Mouse (Mus musculus) spleen, postnatal 36 days (tissue): ENCODE measurements around the gene Msx2.

Source experiments
- DNase-seq, 2 experiments: peaks; one replicate each; pipeline ENCODE4 v3.0.0; 2022; ENCODE audit warnings: low spot score in 2 of 2, mixed read lengths in 1 of 2

Msx2 gene

DNA sequence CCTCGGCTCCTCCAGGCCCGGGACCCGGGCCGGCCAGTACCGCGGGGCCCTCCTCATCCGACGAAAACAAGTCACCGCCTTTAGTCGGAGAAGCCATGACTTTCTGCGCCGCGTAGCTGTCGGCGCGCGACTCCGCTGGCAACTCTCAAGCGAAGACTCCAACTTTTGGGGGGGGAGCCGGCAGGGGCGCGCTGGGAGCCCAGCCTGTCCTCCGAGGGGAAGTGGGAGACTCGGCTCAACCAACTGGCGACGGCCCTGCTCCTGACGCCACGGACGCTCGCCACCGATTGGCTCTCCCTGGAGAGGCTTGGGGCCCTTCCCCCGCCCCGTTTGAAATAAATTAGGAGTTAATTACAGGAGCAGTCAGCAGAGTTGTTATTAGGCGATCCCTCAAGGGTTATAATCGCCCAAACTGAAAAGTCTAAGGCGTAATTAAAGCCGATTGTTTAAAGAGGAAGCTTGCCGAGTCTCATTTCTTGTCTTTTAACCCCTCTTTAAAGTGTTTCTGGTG is at the start of gene Msx2:
Msx2 (minus strand) TSS at position 461 of the 511 bp plus-strand sequence.
- no peak for DNase-seq

DNA sequence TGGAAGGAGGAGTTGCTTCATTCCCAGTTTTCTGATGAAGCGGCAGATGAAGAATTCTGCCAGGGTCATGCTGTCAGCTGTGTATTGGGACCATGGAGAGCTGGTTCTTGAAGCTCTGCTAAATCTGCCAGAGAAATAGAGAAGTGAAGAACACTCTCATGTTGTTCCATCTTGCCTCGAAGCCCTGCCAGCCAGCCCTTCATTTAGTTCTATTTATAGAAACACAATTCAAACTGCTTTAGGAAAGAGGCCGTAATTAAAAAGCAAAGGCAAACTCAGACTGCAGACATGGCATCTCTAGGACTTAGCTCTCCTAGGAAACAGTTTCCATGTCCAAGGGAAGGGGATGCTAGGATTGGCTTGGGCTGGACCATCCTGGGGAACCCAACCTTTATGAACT is 48.6 kb upstream of the Msx2 start:
- DNase-seq = no peak

DNA sequence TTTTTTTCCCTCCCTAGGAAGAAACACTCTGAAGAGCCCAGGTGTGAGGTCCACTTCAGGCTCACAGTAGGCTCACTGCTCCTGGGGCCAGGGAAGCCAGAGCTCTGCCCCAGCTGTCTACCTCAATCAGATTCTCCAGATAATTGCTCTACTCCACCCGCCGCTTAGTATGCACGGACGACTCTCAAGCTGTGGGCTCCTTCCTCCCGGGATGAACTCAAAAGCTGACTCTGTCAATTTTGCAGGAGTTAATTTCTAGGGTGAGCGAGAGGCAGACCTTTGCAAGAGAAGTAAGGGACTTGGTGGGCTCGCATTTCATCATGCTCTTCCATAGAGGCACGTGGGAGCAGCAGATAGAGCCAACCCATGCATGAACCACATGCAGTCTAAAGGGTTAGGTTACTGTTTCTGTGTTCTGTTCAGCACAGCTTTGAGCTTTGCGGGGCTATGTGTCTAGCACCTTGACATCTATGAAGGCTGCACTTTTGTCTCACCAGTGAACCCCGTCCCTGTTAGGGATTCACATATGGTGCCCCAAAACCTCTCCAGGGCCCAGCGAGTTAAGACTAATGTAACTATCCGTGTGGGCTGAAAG is 47.6 kb upstream of the Msx2 start:
- no peak for DNase-seq

DNA sequence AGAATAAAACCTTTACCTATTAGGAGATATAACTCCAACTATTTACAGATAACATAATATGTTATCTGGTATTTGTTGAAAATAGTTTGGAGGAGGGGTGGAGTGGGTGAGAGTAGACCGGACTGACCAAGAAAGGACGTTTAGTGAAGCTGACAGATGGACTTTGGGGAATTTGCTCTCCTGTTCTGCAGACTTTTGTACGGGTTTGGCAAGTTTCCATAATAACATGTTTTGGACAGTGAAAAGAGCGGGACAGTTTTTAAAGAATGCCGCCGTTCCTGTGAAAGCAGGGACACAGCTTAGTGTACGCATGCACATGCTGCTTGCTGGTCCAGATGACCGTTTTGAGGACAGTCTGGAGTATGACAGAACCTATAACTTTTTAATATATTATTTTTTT is 46.9 kb upstream of the Msx2 start:
- no peak for DNase-seq

DNA sequence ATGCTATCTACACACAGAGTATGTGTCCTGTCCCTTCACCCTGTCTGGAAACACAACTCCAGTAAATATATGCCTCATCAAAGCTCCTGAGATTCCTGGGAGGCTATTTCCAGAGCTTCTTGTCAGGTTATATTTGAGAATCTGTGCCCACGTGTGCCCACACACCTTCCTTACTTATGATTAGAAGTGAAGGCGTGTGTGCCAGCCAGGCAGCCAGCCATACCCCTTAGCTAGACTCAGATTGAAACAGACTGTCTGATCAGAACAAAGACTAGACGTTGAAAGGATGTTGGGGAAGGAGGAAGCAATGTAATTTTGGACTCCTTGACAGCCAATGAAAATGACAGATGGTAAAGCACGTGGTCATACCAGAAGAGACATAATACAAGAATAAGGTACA is 45.4 kb upstream of the Msx2 start:
- no peak for DNase-seq

DNA sequence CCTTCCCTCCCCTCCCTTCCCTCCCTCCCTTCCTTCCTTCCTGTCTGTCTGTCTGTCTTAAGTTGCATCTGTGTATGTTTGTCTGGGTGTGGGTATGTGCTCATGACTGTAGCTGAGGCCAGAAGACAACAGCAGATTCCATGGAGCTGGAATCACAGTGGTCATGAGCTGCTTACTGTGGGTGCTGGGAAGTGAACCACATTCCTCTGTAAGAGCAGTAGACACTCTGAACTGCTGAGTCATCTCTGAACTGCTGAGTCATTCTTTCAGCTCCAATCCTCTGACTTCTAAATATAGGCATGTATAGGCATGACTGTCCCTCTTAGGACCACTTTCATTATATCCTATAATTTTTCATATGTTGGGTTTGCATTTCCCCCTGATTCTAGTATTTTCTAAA is 41.7 kb upstream of the Msx2 start:
- no peak for DNase-seq

DNA sequence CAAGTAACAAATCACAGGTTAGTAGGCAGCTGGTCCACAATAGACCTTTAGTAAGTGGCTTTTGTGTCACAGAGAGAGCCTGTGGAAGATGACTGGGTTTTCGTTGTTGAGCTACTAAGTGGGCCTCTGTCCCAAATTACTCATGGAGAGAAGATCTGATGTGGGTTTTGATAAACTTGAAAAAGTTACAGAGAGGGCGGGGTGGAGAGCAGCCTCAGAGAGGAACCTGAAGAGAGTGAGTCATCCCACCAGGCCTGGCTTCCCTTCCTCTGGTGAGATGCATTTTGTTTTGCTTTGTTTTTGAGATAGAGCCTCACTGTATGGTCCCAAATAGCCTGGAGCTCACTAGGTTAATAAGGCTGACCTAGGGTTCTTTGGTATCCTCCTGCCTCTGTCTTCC is 38.5 kb upstream of the Msx2 start:
- DNase-seq = no peak

DNA sequence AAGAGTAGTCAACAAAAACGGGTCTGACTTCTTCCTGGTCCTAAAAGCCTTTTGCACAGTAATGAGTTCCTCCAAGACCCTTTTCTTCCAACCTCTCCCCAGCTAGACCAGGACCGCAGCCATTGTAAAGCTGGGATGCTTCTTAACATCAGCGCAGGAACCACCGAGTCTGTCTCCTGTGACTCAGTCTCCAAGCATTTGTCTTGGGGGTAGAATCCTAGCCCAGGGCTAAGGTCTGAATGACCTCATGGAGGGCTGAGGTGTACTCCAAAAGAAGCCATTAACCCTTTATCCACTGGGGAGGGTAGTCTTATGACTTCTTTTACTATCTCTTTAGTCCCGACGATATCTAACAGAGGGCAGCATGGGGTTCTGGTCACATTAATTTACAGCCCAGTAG is 29.5 kb upstream of the Msx2 start:
- no peak for DNase-seq

DNA sequence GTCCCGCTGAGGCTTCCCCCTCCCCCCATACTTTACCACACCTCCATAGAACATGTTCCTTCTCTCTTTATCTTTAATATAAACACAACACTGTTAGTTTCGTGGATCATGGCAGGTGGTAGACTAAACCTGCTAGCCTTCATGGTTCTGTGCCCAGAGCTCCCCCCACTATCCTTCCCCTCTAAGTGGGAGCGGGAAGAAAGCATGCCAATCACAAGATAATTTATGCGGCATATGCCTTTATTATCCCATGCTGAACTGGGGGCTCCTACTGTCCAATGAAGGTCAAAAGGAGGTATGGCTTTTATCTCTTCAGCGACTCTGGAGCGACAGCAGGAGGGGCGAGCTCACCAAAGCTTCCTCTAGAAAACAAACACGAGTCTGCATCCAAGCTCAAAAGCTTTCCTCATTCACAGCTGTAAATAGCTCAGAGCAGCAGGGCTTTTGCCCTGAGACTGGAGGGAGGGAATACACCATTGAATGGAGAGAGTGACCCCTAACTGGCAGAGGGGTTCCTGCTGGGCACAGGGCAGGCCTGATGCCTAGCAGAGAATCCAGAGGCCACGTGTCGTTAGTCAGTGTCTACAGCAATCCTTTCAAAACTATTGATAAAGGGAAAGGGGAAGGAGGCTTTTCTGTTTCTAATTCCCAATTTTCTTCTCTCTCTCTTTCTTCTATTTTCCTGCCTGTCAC is 28.8 kb upstream of the Msx2 start:
- DNase-seq = no peak

DNA sequence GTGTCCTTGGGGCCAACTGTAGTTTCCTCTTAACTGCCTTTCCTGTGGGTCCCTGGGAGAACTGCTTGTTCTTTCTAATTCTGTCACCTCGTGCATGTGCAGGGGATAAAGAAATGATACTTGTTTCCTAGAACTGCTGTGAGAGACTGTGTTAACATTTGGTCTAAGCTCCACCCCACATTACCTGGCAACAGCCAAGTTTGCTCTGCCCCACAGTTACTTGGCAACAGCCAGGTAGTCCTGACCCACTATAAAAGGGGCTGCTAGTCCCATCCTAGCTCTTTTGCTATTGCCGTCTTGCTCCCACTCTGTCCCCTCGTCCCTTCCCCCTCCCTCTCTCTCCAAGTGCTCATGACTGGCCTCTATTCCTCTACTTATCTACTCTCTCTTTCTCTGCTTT is 28.2 kb upstream of the Msx2 start:
- DNase-seq = no peak

DNA sequence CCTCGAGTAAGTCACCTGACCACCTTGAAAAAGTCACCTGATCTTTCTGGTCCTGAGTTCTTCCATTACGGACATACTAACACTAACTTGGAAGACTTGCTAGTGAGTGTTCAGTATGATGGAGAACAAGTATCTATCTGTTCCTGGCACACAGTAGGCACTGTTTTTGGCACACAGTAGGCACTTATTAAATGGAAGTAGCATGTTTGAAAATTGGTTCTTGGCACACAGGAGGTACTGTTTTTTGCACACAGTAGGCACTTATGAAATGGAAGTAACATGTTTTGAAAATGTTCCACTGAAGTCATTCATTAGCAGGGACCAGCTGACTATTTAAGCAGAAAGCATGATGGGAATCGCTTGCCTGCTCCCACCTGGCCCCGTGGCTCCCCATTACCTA is 13.6 kb upstream of the Msx2 start:
- DNase-seq = no peak

DNA sequence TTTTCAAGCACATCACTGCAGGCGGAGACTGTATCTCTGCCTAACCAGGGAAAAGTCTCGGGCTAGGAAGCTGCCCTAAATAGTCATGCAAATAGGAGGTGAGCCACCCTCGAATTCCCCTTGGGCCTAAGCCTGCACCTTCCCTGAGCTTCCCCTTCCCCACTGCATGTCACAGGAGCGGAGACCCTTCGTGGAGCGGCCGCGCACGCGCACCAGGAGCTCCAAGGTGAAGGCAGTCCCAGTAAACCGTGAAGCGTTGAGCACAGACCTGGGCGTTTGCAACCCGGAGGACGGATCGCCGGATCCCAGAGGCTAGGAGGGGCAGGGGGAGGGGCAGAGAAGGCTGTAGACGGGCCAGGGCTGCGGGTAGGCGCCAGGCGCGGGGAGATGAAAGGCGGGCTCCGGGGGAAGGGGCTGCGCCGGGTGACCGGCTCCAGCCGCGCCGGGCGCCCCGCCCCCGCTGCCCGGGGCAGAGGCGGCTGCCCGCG is 2.9 kb upstream of the Msx2 start:
- DNase-seq = no peak

DNA sequence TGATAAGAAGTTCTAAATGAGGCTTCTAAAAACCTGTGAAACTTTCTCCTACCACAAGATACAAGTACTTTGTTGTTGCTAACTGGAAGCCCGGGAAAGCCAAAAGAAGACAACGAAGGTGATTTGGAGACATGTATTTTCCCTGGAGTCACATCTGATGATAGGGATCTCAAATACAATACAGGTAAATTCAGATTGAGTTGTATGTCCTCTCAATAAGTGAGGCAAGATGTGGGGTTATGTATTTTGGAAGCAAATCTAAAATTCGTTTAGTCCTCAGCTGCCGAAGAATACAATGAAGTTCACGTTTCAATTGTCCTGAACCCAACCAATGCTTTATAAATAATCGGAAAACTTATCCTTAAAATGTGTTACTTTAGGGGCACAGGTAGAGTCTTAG is 1.6 kb upstream of the Msx2 start:
- DNase-seq = no peak

DNA sequence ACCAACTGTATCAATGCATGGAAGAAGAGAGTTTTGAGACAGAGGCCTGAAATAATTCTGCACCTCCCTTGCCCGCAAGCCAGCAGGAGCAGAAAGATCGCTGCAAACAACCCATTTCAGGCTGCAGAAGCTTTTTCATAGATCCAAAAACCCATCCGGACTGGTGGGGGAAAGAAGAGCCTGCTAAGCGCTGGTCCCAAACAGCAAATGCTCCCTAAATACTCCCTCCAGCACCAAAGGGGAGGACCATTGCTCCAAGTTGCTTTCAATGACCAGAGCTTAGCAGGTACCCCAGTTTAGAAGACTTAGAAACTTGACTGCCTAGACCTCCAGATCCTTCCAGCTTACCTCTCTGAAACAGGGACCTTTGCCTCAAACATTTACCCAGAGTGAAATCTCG is 1.1 kb upstream of the Msx2 start:
- DNase-seq = no peak

DNA sequence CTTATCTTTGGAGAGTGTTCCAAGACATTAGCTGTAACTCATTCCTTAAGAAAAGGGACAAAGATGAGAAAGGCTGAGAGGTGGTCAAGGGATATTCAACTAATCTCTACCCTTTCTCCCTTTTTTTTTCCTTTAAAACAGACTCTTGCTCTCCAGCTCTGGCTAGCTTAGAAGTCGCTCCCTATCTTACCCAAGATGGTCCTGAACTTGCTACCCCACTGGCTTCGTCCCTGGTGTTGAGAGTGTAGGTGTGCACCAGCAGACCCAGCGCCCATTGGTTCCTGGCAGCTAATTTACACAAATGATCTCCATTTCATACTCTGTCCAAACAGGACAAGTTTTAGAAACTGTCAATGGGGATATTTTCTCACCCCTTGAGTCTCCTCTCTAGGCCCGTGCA is 417 bp upstream of the Msx2 start:
- DNase-seq = no peak

DNA sequence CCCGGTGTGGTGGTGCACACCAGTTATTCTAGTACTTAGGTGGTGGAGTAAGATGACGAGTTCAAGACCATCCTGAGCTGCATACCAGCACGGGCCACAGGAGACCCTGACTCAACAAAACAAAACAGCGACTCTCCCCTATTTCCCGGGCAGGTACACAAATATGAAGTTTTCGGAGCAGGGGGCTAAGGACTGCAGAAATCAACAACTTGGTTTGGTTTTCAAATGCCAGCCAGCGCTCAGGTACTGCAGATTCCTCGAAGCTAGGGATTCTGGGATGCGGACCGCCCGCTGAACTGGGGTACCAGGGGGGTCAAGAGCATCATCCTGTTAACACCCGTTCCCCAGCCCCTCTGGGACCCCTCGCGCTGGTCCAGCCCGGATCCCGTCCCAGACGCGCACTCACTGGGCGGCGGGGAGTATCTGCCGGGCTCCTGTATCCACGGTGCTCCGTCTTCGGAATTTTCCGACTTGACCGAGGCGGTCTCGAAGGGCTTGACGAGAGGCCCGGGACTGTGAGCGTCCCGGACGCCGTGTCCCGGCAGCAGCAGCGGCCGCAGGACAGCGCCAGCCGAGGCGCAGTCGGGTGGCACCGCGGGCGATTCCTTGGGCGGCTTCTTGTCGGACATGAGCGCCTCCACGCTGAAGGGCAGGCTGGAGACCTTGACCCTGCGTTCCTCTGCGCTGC is 804 bp downstream of the Msx2 start:
- DNase-seq = no peak

DNA sequence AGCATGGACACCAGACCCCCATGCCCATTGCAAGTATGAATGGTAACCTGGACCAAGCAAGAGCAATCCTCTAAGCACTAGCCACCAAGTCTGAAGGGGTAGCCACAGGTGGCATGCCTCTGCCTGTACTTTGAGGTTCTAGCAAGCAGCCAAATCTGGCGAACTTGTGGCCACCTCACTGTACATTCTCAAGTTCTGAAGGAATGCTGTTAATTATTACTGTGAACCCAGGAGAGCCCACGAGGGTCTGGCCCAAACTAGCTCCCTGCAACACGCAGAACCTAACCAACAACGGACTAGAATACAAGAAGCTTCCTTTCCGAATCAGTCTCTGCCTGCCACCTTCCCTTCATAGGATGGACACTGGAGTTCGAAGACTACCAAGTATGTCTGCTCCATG is 1.5 kb downstream of the Msx2 start:
- DNase-seq = no peak

DNA sequence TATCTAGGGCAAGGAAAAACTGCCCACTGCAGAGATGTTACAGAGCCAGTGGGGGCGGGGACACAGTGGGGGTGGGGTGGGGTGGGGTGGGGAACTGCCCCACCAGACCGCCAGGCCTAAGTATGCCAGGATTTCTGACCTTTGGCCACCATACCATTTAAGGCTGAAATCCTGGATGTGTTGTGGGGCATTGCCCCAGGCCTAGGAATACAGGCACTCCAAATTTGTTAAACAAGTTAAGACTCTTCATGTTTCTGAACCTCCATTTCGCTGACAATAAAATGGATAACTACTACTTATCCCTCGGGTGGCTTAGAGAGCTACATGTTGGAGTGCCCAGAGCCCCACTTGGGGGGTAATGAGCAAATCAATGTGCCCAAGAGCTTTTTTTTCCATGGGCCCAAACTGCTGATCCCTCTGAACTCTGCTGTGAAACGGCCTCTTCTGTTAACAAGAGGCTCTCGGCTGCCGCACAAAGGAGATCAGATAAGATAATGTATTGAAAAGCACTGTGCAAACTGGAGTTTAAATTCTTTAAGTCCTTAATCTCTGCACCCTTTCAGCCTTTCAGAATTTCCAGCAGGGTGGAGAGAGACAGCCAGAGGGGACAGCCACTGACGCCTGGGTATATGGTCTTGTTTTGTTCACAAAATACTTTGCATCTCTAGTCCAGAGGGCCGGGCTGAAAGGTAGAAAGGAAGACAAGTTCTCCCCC is 2.3 kb downstream of the Msx2 start:
- DNase-seq = no peak

DNA sequence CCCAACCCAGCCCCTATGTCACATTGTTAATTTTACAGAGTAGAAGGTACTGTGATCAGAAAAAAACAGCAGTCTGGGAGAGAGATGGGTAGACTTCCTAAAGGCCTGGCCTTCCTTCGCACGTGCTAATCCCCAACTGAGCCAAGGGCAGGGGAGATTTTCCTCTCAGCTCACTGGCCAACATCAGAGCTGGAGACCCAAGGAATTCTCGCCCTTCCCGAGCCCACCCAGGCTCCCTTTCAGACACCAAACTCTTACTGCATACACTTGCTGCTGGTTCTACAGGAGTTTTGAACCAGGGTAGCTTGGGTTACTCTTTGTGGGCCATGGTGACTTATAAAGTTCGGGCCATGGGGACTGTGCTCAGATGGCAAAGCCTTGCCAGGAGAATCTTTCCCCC is 3.1 kb downstream of the Msx2 start:
- DNase-seq = no peak

DNA sequence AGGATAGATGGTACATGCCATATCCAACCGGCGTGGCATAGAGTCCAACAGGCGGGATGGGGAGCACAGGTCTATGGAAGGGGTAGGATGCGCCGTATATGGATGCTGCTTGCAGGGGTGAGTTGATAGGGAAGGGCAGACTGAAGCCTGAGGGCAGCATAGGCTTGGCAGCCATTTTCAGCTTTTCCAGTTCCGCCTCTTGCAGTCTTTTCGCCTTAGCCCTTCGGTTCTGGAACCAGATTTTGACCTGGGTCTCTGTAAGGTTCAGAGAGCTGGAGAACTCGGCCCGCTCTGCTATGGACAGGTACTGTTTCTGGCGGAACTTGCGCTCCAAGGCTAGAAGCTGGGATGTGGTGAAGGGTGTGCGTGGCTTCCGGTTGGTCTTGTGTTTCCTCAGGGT is 4.7 kb downstream of the Msx2 start:
- no peak for DNase-seq

DNA sequence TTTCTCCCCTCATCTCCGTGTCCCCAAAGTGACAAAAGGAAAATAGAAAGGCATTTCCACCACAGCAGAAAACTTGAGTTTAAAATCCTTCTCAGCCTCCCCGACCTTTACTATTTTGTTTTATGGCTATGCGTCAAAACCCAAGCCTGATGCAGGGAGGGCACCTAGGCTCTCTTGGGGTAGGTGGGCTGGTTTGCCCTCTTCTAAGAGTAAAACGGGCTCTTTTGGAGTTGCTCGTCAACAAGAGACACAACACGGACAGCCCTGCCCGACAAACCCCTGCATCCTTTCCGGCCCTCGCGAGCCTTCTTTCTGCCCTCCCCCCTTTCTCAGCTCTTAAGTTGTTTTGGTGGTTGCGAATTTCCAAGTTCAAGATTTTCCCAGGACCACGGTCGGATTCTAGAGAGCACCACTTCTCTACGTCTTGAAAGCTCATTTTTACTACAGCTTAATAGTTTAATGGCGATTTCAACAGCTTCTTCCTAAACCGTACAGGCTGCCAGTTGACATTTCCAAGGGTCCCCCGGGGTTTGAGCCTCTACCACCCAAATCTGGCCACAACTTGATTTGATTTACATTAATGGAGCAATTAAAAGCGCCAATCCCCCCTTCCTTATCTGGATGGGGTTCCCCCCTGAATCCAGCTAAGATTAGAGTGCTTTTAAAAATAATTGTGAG is 6.5 kb downstream of the Msx2 start:
- no peak for DNase-seq
